9 mouse cellular contexts compared by ENCODE assay signal in genomic region chr3:67564731-67565357, GRCm38 (mm10). TPM values are rescaled to one million over a fixed set of nuclear protein-coding genes. Genes with fewer than 3 reads are reported as not detected.
DNase-seq lines count a peak whose midpoint lies in the region; ATAC-seq and TF ChIP-seq lines count a peak whose summit lies in the region.
"Had no signal": no experiment of that assay in that cellular context is flagged by ENCODE, and none has a peak within 500 bp of the region (broad histone marks: within the 10 kb centered on the region; RNA-seq: fewer than 3 reads in every experiment).

No protein-coding gene starts in this region.

- no peaks in the 10 kb centered on the region for H3K27me3 ChIP-seq in liver, adult 2 months (ENCODE audit: control insufficient read depth, insufficient read depth, low read length)

- no peaks in the 10 kb centered on the region for H3K36me3 ChIP-seq in liver, adult 2 months (ENCODE audit: control insufficient read depth, insufficient read depth, low read length)

- H3K27ac ChIP-seq in liver, adult 2 months (replicated peaks; ENCODE audit: insufficient read depth, low read depth, low read length) = no peak overlapping the region

- peak; percentile 56; the same call in 1 of the 2 replicates for TF ChIP-seq CTCF in liver, adult 2 months (IDR thresholded peaks at IDR 0.05; ENCODE audit: low read depth, low read length)

- peaks cover 2% of the 10 kb centered on the region; the same call in 1 of the 2 replicates for H3K4me1 ChIP-seq in liver, adult 2 months (ENCODE audit: control insufficient read depth, insufficient read depth, low read length)

- H3K79me2 ChIP-seq in liver, adult 2 months (ENCODE audit: control insufficient read depth, insufficient read depth, low read length) = no peaks in the 10 kb centered on the region

- WGBS in liver, adult 2 months = 33% methylated on average over 5 of the region's 5 CpGs

- peak; percentile 64 for ATAC-seq in frontal cortex, adult (ENCODE audit: low TSS enrichment)
- ATAC-seq: inflammation-experienced regulatory T-cells, adult 6 months had no signal

- no peak for TF ChIP-seq POLR2A in liver, adult 2 months (IDR thresholded peaks at IDR 0.05; ENCODE audit: extremely low read depth, insufficient read depth, low read length)

- no peak overlapping the region for H3K9ac ChIP-seq in liver, adult 2 months (ENCODE audit: low read depth, low read length)

- no peak for DNase-seq in frontal cortex, postnatal 10 days (ENCODE audit: low spot score in 2 of 2)
- DNase-seq in lung, postnatal 10 days = peak; percentile 28
- DNase-seq in lung, adult 18-20 months = no peak
- peak; percentile 66 for DNase-seq in liver, adult 2 months (ENCODE audit: extremely low read depth, low read depth, low spot score)
- peak; percentile 23 for DNase-seq in retina, postnatal 7 days (ENCODE audit: low read depth, low spot score)
- no peak for DNase-seq in gastrocnemius, postnatal 10 days
- no peak for DNase-seq in cerebellum, adult 8-10 months

- no peak overlapping the region for H3K4me3 ChIP-seq in liver, adult 2 months (ENCODE audit: insufficient read depth, low read depth, low read length)

RNA-seq across cellular contexts. Expression of gene Mfsd1, which starts 17.7 kb away (rescaled TPM):
- 86.1 and 99.3 TPM in 2 replicates for total RNA-seq in liver, adult 2 months (2014; rRNA removed)
- polyA plus RNA-seq in liver, adult 2 months (2012; rRNA removed) = 60.3 and 66.1 TPM in 2 replicates
- total RNA-seq in gastrocnemius, postnatal 10 days (2021) = 10 to 100 TPM; 24.3 to 27.5 TPM

RNA-seq across cellular contexts. Expression of gene Rarres1, which starts 49.5 kb away (rescaled TPM):
- total RNA-seq in liver, adult 2 months (2014; rRNA removed) = 22.8 and 62.7 TPM in 2 replicates
- 31.1 and 47.9 TPM in 2 replicates for polyA plus RNA-seq in liver, adult 2 months (2012; rRNA removed)
- total RNA-seq in gastrocnemius, postnatal 10 days (2021) = 1 to 10 TPM; 3.2 to 3.3 TPM
- polyA plus RNA-seq: inflammation-experienced regulatory T-cells, adult 6 months had no signal

Comparison
In these comparisons a context has a peak if more than half of its experiments do, and no peak if none do; other contexts are left out.
1. DNase-seq: peak in lung, postnatal 10 days (single experiment), liver, adult 2 months (single experiment) and retina, postnatal 7 days (single experiment); none in frontal cortex, postnatal 10 days (0 of 2), lung, adult 18-20 months (0 of 2), gastrocnemius, postnatal 10 days (single experiment) and cerebellum, adult 8-10 months (single experiment).